Mouse (Mus musculus) heart, adult 2 months (tissue): ENCODE measurements around the gene Prex1. TPM values are rescaled to one million over a fixed set of nuclear protein-coding genes. Genes with fewer than 3 reads are reported as not detected.

Source experiments
- DNase-seq, 2 experiments: peaks; one replicate each; pipeline ENCODE4 v3.0.0; 2021
- H3K27ac ChIP-seq: fragments of 200-600 bp; 2 replicates; pipeline ENCODE4 v1.8.1; 2022
- H3K27me3 ChIP-seq: fragments of 200-500 bp; 2 replicates; pipeline ENCODE4 v1.6.1; 2012; ENCODE audit warnings: mild to moderate bottlenecking, low read length, inconsistent platforms, mixed read lengths; ENCODE audit not compliant: control insufficient read depth, insufficient read depth
- H3K36me3 ChIP-seq: fragments of 200-500 bp; 2 replicates; pipeline ENCODE4 v1.6.1; 2012; ENCODE audit warnings: low read length, inconsistent platforms; ENCODE audit not compliant: control insufficient read depth, insufficient read depth
- H3K4me1 ChIP-seq: fragments of 200-500 bp; 2 replicates; pipeline ENCODE4 v1.6.1; 2011; ENCODE audit warnings: low read length; ENCODE audit not compliant: control insufficient read depth, insufficient read depth
- H3K4me3 ChIP-seq: fragments of 200-600 bp; 2 replicates; pipeline ENCODE4 v1.8.1; 2022
- H3K79me2 ChIP-seq: fragments of 200-500 bp; replicated peaks from 2 replicates; pipeline ENCODE4 v1.6.1; 2012; ENCODE audit warnings: mild to moderate bottlenecking, inconsistent platforms, low read length, moderate library complexity, mixed read lengths; ENCODE audit not compliant: control insufficient read depth, insufficient read depth
- H3K9ac ChIP-seq: fragments of 200-500 bp; 2 replicates; pipeline ENCODE4 v1.6.1; 2012; ENCODE audit warnings: low read depth, mild to moderate bottlenecking, control low read depth, inconsistent platforms, low read length, mixed read lengths
- CTCF ChIP-seq: fragments of 200-600 bp; IDR thresholded peaks from 2 replicates; pipeline ENCODE4 v1.8.1; 2022; ENCODE audit warnings: antibody characterized with exemption, mild to moderate bottlenecking, moderate library complexity
- EP300 ChIP-seq: fragments of 200-500 bp; IDR thresholded peaks from 2 replicates; pipeline ENCODE4 v1.6.1; 2011; ENCODE audit warnings: low read depth, low read length, control low read depth; ENCODE audit not compliant: insufficient read depth
- POLR2A ChIP-seq: fragments of 200-500 bp; IDR thresholded peaks from 2 replicates; pipeline ENCODE4 v1.6.1; 2011; ENCODE audit warnings: mild to moderate bottlenecking, low read depth, low read length, control low read depth; ENCODE audit not compliant: insufficient read depth
- WGBS: fragments of 180-500 bp; shearing (Covaris S2); methylation state at CpG from one replicate; pipeline ENCODE4 v1.1.7; 2018; 5-methylcytosine and 5-hydroxymethylcytosine counted together
- intact Hi-C: fragments of 180-260 bp; cut with DNase I; formaldehyde crosslinking; loops from one replicate; pipeline ENCODE4 v1.15.1; 2025
- polyA plus RNA-seq: library from polyadenylated mRNA; depleted of rRNA; stranded (reverse); fragments of >200 nt; gene quantifications from 2 replicates; pipeline ENCODE4 v1.2.3, GENCODE M21; 2012
- total RNA-seq, 2 experiments: library from RNA; stranded (reverse); gene quantifications; 2 replicates each; pipeline ENCODE4 v1.2.3; 2021

Prex1 gene
- total and polyA plus RNA-seq, 3 experiments = 5.2 to 9.8 (median 6.0) TPM

- H3K27ac ChIP-seq = peak overlapping the region; percentile 65
- peaks cover 22% of the 10 kb centered on the region for H3K4me1 ChIP-seq
- intact Hi-C loops = loop anchor here (5.0 kb wide), 1 partner anchor 56 kb away; the partner anchor contains the start of gene Prex1
- peak in 1 of 2 experiments; percentile 51 for DNase-seq
- TF ChIP-seq CTCF = no peak
- no peak for TF ChIP-seq EP300
- TF ChIP-seq POLR2A = no peak
- H3K79me2 ChIP-seq = no peaks in the 10 kb centered on the region
- H3K27me3 ChIP-seq = no peaks in the 10 kb centered on the region
- H3K9ac ChIP-seq = no peak overlapping the region
- no peaks in the 10 kb centered on the region for H3K36me3 ChIP-seq
- no peak overlapping the region for H3K4me3 ChIP-seq
- WGBS = 61% methylated on average over 11 of the region's 11 CpGs
Observed at GRCm38 (mm10) chr2:166655727-166656520, 57.7 kb downstream of the Prex1 start.

- no peak overlapping the region for H3K27ac ChIP-seq
- no peak overlapping the region for H3K4me3 ChIP-seq
- no peaks in the 10 kb centered on the region for H3K27me3 ChIP-seq
- no peaks in the 10 kb centered on the region for H3K79me2 ChIP-seq
- no peak overlapping the region for H3K9ac ChIP-seq
- peaks cover 25% of the 10 kb centered on the region for H3K4me1 ChIP-seq
- WGBS = 96% methylated on average over 4 of the region's 4 CpGs
- TF ChIP-seq CTCF (no peak), POLR2A (no peak), EP300 (no peak)
- no peaks in the 10 kb centered on the region for H3K36me3 ChIP-seq
- DNase-seq = no peak
- intact Hi-C loops = loop anchor here (5.0 kb wide), 1 partner anchor 57 kb away; the partner anchor contains the start of gene Prex1
Observed at GRCm38 (mm10) chr2:166655308-166655707, 58.3 kb downstream of the Prex1 start.

DNA sequence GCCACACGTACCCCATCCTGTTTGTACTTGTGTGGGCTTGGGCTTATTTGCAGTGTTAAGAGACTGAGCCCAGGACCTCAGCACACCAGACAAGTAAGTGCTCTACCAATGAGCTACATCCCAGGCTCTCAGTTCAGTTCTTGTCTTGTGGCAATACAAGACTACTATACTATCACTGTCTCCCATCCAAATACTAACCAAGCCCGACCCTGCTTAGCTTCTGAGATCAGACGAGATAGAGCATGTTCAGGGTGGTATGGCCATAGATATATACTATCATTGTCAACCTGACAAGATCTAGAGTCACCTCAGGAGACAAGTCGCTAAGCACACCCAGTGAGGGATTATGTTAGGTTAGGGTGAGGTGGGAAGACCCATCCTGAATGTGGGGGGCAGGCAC is 58.8 kb downstream of the Prex1 start:
- Histone ChIP-seq H3K36me3 (no peaks in the 10 kb centered on the region), H3K27ac (no peak overlapping the region), H3K9ac (no peak overlapping the region), H3K27me3 (no peaks in the 10 kb centered on the region), H3K4me3 (no peak overlapping the region), H3K4me1 (peaks cover 27% of the 10 kb centered on the region), H3K79me2 (no peaks in the 10 kb centered on the region)
- DNase-seq = no peak
- intact Hi-C loops = loop anchor here (5.0 kb wide), 1 partner anchor 57 kb away; the partner anchor contains the start of gene Prex1
- TF ChIP-seq POLR2A (no peak), EP300 (no peak), CTCF (no peak)
- WGBS = 91% methylated on average over 4 of the region's 4 CpGs

- H3K36me3 ChIP-seq = no peaks in the 10 kb centered on the region
- DNase-seq = no peak
- no peak overlapping the region for H3K4me3 ChIP-seq
- WGBS = 38% methylated on average over 5 of the region's 5 CpGs
- no peak overlapping the region for H3K27ac ChIP-seq
- TF ChIP-seq CTCF (no peak), EP300 (no peak), POLR2A (no peak)
- H3K4me1 ChIP-seq = peaks cover 27% of the 10 kb centered on the region
- intact Hi-C loops = no loop called here
- H3K79me2 ChIP-seq = no peaks in the 10 kb centered on the region
- H3K9ac ChIP-seq = no peak overlapping the region
- no peaks in the 10 kb centered on the region for H3K27me3 ChIP-seq
Observed at GRCm38 (mm10) chr2:166653564-166653963, 60.1 kb downstream of the Prex1 start.

- H3K4me3 ChIP-seq = no peak overlapping the region
- no peak for DNase-seq
- TF ChIP-seq EP300 = no peak
- WGBS = 77% methylated on average over 4 of the region's 4 CpGs
- no peak overlapping the region for H3K9ac ChIP-seq
- no peaks in the 10 kb centered on the region for H3K79me2 ChIP-seq
- no peaks in the 10 kb centered on the region for H3K36me3 ChIP-seq
- no peak overlapping the region for H3K27ac ChIP-seq
- H3K4me1 ChIP-seq = peaks cover 21% of the 10 kb centered on the region
- H3K27me3 ChIP-seq = no peaks in the 10 kb centered on the region
- intact Hi-C loops = no loop called here
Observed at GRCm38 (mm10) chr2:166652672-166653071, 61.0 kb downstream of the Prex1 start.

DNA sequence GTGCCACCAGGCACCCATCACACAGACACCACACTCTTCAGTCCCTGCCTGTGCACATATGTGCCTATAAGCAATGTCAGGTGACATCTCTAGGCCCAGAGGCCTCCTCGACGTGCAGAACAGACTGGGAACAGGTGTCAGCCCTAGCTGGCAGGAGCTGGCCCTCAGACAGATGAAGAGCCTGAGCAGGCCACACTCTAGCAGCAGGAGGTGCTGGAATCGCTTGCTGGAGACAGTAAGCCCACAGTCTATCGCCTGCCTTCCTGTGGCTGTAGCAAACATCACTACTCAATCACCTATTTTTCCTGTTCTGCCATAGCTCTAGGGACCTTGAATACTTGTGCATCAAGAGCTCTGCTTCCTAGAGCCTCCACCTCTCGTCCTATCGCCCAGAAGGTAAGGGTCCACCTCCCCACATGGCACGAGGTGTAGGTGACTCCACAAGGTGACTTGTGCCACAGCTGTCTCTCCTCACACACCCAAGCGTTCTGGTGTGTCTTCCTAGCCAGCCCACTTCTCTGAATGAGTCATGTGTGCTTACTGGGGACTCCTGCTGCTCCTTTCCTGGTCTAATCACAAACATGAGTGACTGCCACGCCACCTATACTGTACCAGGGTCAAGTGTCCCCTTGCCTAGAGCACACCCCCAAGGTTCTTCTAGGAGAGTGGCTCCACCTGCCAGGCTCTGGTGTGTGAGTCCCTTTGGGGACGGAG is 62.2 kb downstream of the Prex1 start:
- intact Hi-C loops = no loop called here
- no peak for TF ChIP-seq EP300
- no peak overlapping the region for H3K9ac ChIP-seq
- no peak overlapping the region for H3K4me3 ChIP-seq
- no peaks in the 10 kb centered on the region for H3K27me3 ChIP-seq
- H3K4me1 ChIP-seq = peaks cover 13% of the 10 kb centered on the region
- no peak for DNase-seq
- 73% methylated on average over 10 of the region's 10 CpGs for WGBS
- no peak overlapping the region for H3K27ac ChIP-seq
- no peaks in the 10 kb centered on the region for H3K79me2 ChIP-seq
- H3K36me3 ChIP-seq = no peaks in the 10 kb centered on the region
